Mouse (Mus musculus): ENCODE measurements around the gene Lingo1.

DNA sequence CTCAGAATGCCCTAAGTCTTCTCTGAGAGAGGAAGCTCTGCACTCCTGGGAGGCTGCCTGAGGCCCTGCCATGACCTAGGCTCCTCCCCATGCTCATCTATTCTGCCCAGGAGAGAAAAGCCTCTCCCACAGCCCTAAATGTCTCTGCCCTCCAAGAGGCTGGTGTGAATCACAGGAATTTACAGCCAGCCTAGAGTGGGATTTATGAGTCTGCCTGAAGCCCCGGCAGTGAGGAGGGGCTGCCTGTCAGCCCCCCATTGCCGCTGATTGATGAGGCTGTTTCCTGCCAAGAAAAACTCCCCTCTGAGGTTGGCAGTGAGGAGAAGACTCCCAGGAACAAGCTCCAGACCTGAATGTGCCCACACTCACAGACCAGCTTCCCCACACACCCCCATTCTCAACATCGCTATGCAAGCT, 46.0 kb upstream of the Lingo1 start:
- no peak for TF ChIP-seq CTCF (IDR thresholded peaks at IDR 0.05; ENCODE audit: extremely low read depth, insufficient read depth, insufficient read length, insufficient replicate concordance)
- TF ChIP-seq POLR2A (IDR thresholded peaks at IDR 0.05; ENCODE audit: low read depth, low read length) = no peak

Measured in spleen, adult 2 months (tissue).